Mouse (Mus musculus) lung, embryonic 14.5 days (tissue): Measurements from ENCODE around the gene Tmem150c. TPM values are rescaled to one million over a fixed set of nuclear protein-coding genes. Genes with fewer than 3 reads are reported as not detected.

Experiments
- ATAC-seq: fragments of 200-750 bp; cut with Nextera tagmentation; 2 replicates; pipeline ENCODE4 v1.8.0; 2017; ENCODE audit warnings: mild to moderate bottlenecking, moderate TSS enrichment, moderate library complexity; ENCODE audit not compliant: insufficient read depth
- DNase-seq: peaks from one replicate; pipeline ENCODE4 v3.0.0-alpha.2; 2015
- H3K27ac ChIP-seq: fragments of 300-500 bp; sonication (generic); 2 replicates; pipeline ENCODE4 v1.5.1; 2014; ENCODE audit warnings: low read depth, mild to moderate bottlenecking, moderate library complexity
- H3K27me3 ChIP-seq: fragments of 300-500 bp; sonication (generic); 2 replicates; pipeline ENCODE4 v1.6.1; 2014; ENCODE audit warnings: low read length, control low read depth; ENCODE audit not compliant: insufficient read depth
- H3K36me3 ChIP-seq: fragments of 300-500 bp; sonication (generic); 2 replicates; pipeline ENCODE4 v1.6.1; 2014; ENCODE audit warnings: control low read depth; ENCODE audit not compliant: insufficient read depth
- H3K4me1 ChIP-seq: fragments of 300-500 bp; sonication (generic); 2 replicates; pipeline ENCODE4 v1.6.1; 2014; ENCODE audit warnings: antibody characterized with exemption, control low read depth; ENCODE audit not compliant: insufficient read depth
- H3K4me2 ChIP-seq: fragments of 300-500 bp; sonication (generic); 2 replicates; pipeline ENCODE4 v1.6.1; 2014; ENCODE audit warnings: mild to moderate bottlenecking
- H3K4me3 ChIP-seq: fragments of 300-500 bp; sonication (generic); 2 replicates; pipeline ENCODE4 v1.5.1; 2014; ENCODE audit warnings: low read depth, low read length
- H3K9ac ChIP-seq: fragments of 300-500 bp; sonication (generic); 2 replicates; pipeline ENCODE4 v1.6.1; 2014
- H3K9me3 ChIP-seq: fragments of 300-500 bp; sonication (generic); 2 replicates; pipeline ENCODE4 v1.6.1; 2016; ENCODE audit warnings: low read depth, low read length, control low read depth
- CTCF ChIP-seq: IDR thresholded peaks from 2 replicates; pipeline ENCODE4 v1.5.1; 2016; ENCODE audit warnings: antibody characterized with exemption, low read depth
- WGBS: fragments of 180-500 bp; shearing (Covaris S2); extraction: QIAGEN DNeasy Blood & Tissue Kit; methylation state at CpG from one replicate; pipeline ENCODE4 v1.1.7; 2014; 5-methylcytosine and 5-hydroxymethylcytosine counted together
- polyA plus RNA-seq: library from polyadenylated mRNA; unstranded; fragments of >200 nt; fragmentation: Nextera tagmentation; extraction: Ambion mirVana; gene quantifications from 2 replicates; pipeline ENCODE4 v1.2.1, GENCODE M21; 2014

Gene Tmem150c
- polyA plus RNA-seq, 1 experiment from 2014 or later, result 3.3 TPM

DNA sequence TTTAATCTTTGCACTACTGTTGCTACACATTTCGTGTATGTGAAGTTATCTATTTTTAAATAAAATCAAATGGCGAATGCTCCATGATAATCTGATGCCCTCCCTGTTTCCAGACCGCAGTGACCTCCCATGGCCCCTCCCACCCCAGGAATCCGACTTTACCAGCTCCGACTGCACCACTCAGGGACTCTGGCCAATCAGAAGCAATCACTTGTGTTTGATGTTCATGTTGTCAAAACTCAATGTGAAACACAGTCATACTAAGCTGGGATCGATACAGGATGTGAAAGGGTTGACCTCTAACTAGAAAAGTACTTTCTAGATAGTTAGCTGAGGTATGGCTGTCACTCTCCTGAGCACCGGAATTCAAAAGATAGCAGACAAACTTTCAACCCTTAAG, 26.3 kb upstream of the Tmem150c start:
- no peak overlapping the region for H3K4me2 ChIP-seq
- DNase-seq, result peak; percentile 33
- 15% methylated on average over 7 of the region's 7 CpGs for WGBS

DNA sequence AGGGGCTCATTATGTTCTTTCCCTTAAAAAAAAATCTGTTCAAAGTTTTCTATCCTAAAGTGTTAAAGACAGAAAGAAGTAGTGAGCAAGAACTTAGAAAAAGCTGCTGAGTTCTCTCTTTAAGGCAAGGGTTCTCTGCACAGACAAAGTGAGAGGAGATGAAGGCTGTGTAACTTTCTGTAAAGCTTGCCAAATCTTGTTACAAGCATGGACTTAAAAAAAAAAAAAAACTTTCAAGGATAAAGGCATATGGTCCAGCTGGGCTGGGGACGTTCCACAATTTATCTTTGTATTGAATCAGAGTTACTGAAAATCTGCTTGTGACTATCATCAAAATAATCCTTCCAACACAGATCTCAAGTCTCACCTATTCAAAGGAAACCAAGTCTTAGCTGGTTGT, 21.4 kb upstream of the Tmem150c start:
- H3K27ac ChIP-seq, result peak overlapping the region; percentile 61
- no peaks in the 10 kb centered on the region for H3K9me3 ChIP-seq
- H3K4me2 ChIP-seq, result no peak overlapping the region
- H3K4me3 ChIP-seq, result no peak overlapping the region
- DNase-seq, result peak; percentile 70
- ATAC-seq, result 0 out of 2 replicates have a peak, but pooled peaks have one; percentile 54
- TF ChIP-seq CTCF, result no peak
- H3K9ac ChIP-seq, result no peak overlapping the region
- no peaks in the 10 kb centered on the region for H3K36me3 ChIP-seq
- WGBS, result 33% methylated on average over 1 of the region's 1 CpGs
- peaks cover 14% of the 10 kb centered on the region; the same call in 1 of the 2 replicates for H3K4me1 ChIP-seq
- H3K27me3 ChIP-seq, result no peaks in the 10 kb centered on the region

More for the DNA sequence above, 26.3 kb upstream of the Tmem150c start:
- no peaks in the 10 kb centered on the region for H3K36me3 ChIP-seq
- H3K4me1 ChIP-seq, result peaks cover 17% of the 10 kb centered on the region
- no peaks in the 10 kb centered on the region for H3K9me3 ChIP-seq
- H3K4me3 ChIP-seq, result no peak overlapping the region
- no peak overlapping the region for H3K9ac ChIP-seq
- H3K27me3 ChIP-seq, result no peaks in the 10 kb centered on the region
- H3K27ac ChIP-seq, result peak overlapping the region; percentile 50; the same call in 1 of the 2 replicates
- 0 out of 2 replicates have a peak, but pooled peaks have one; percentile 23 for ATAC-seq
- TF ChIP-seq CTCF, result no peak

GRCm38 (mm10) chr5:100178781-100179165, 19.2 kb upstream of the Tmem150c start:
- Histone ChIP-seq H3K4me1 (0 out of 2 replicates have a peak, but pooled peaks cover 7% of the 10 kb centered on the region), H3K27me3 (no peaks in the 10 kb centered on the region), H3K4me2 (no peak overlapping the region), H3K36me3 (no peaks in the 10 kb centered on the region), H3K27ac (no peak overlapping the region; the same call in 1 of the 2 replicates), H3K9me3 (no peaks in the 10 kb centered on the region), H3K9ac (no peak overlapping the region), H3K4me3 (no peak overlapping the region)
- 60% methylated on average over 2 of the region's 2 CpGs for WGBS
- DNase-seq, result no peak
- no peak for ATAC-seq
- TF ChIP-seq CTCF, result no peak

GRCm38 (mm10) chr5:100178122-100178780, 18.6 kb upstream of the Tmem150c start:
- Histone ChIP-seq H3K27ac (no peak overlapping the region; the same call in 1 of the 2 replicates), H3K4me1 (0 out of 2 replicates have a peak, but pooled peaks cover 7% of the 10 kb centered on the region), H3K4me2 (no peak overlapping the region), H3K27me3 (no peaks in the 10 kb centered on the region), H3K9ac (no peak overlapping the region), H3K9me3 (no peaks in the 10 kb centered on the region), H3K36me3 (no peaks in the 10 kb centered on the region), H3K4me3 (no peak overlapping the region)
- 56% methylated on average over 4 of the region's 4 CpGs for WGBS
- ATAC-seq (no peak), DNase-seq (peak; percentile 58)
- TF ChIP-seq CTCF, result no peak

DNA sequence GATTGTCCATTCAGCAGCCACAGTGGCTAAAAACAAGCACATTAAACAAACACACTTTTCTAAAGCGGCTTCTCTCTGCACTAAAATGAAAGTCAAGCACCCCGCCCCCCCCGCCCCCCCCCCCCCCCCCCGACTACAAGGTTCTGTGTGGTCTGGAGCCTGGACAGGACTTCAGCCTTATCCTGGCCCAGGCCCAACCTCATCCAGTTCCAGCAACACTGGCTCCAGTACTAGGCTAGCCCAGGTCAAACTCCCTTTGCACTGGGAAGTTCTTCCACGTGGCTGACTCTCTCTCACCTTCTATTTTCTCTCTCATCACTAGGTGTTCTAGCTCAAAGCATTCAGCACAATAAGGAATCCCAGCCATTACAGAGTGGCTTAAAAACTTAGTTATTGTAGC, 17.9 kb upstream of the Tmem150c start:
- H3K27me3 ChIP-seq, result no peaks in the 10 kb centered on the region
- ATAC-seq, result peak; percentile 61
- no peak overlapping the region for H3K27ac ChIP-seq
- H3K4me3 ChIP-seq, result no peak overlapping the region
- DNase-seq, result peak; percentile 35
- H3K4me2 ChIP-seq, result no peak overlapping the region
- 0 out of 2 replicates have a peak, but pooled peaks cover 7% of the 10 kb centered on the region for H3K4me1 ChIP-seq
- no peaks in the 10 kb centered on the region for H3K36me3 ChIP-seq
- H3K9ac ChIP-seq, result no peak overlapping the region
- H3K9me3 ChIP-seq, result no peaks in the 10 kb centered on the region
- no peak for TF ChIP-seq CTCF
- 42% methylated on average over 5 of the region's 5 CpGs for WGBS

DNA sequence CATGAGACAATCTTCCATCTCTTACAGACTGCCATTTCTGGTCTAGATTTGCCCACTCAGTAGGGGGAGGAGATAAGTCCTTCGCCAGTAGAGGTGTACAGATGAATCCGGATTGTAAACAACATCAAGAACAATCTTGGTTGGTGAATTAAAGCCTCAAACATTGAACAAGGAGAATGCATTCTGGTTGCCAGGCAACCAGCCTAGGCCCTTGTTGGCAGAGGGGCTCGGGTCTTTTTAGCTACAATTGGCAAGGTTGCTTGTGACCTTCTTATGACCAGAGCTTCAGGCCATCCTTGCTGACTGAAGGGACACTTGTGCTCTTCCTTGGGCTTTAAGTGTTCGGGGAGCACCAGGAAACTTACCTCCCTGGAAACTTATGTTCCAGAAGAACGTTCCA, 16.5 kb upstream of the Tmem150c start:
- Histone ChIP-seq H3K4me3 (no peak overlapping the region), H3K27ac (no peak overlapping the region), H3K36me3 (no peaks in the 10 kb centered on the region), H3K4me2 (no peak overlapping the region), H3K4me1 (0 out of 2 replicates have a peak, but pooled peaks cover 13% of the 10 kb centered on the region), H3K27me3 (no peaks in the 10 kb centered on the region), H3K9ac (no peak overlapping the region), H3K9me3 (no peaks in the 10 kb centered on the region)
- no peak for ATAC-seq
- DNase-seq, result no peak
- WGBS, result 72% methylated on average over 5 of the region's 5 CpGs
- TF ChIP-seq CTCF, result no peak

DNA sequence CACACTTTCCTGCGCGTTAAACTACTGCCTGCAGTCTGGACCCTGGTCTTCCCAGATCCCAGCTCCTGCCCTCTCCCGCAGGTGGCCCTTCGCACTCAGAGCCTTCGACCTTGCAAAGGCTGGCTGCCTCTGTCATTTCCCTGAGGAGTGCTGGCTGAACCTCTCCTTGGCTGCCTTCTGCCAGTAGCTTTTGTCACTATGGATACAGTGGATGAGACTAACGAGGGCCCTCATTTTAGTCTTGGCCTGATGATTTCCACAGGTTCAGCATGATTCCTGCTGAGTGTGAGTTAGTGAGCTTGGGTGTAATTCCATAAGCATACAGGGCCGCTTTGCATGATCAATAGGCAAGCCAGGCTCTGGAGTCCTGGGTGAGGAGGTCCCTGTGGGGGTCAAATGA, 16.0 kb upstream of the Tmem150c start:
- no peaks in the 10 kb centered on the region for H3K36me3 ChIP-seq
- H3K4me2 ChIP-seq, result no peak overlapping the region
- WGBS, result 76% methylated on average over 7 of the region's 7 CpGs
- TF ChIP-seq CTCF, result no peak
- 0 out of 2 replicates have a peak, but pooled peaks cover 13% of the 10 kb centered on the region for H3K4me1 ChIP-seq
- no peak overlapping the region for H3K27ac ChIP-seq
- ATAC-seq, result no peak
- DNase-seq, result no peak
- no peaks in the 10 kb centered on the region for H3K27me3 ChIP-seq
- H3K9me3 ChIP-seq, result no peaks in the 10 kb centered on the region
- no peak overlapping the region for H3K9ac ChIP-seq
- H3K4me3 ChIP-seq, result no peak overlapping the region
